Mouse (Mus musculus) ES-Bruce4 (cell line): ENCODE data around the gene Pth2.

Experiments
- CTCF ChIP-seq: IDR thresholded peaks from one replicate; pipeline ENCODE4 v1.8.1; 2011; ENCODE audit warnings: low read depth, low read length
- POLR2A ChIP-seq: IDR thresholded peaks from one replicate; pipeline ENCODE4 v1.8.1; 2011; ENCODE audit warnings: low read length; ENCODE audit not compliant: insufficient read depth

DNA sequence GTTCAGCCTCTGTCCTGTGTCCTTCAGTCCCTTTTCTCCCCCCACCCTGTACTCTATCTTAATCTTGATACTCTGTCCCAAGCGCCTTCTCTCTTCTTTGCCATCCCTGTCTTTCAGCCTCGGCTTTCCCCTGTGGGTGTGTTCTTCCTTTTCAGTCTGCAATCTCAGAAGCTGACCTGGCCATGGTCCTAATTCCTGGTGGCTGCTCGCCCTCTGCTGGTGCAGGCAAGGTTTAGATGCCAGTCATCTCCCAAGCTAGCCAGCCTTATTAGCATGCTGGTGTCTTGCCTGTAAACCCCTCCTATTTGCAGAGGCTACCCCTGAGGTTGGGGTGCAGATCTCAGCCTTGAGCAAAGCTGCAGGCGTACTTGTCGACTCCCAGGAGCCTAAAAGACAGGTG is 17.6 kb downstream of the Pth2 start:
- TF ChIP-seq CTCF (peak; percentile 94), POLR2A (no peak)
